Mouse (Mus musculus) heart, postnatal 0 days (tissue): ENCODE data around the gene Vegfa.

Experiments used
- CTCF ChIP-seq: IDR thresholded peaks from 2 replicates; pipeline ENCODE4 v1.5.1; 2016; ENCODE audit warnings: antibody characterized with exemption, control low read depth, low read depth
- EP300 ChIP-seq: IDR thresholded peaks from 2 replicates; pipeline ENCODE4 v1.6.1; 2016; ENCODE audit warnings: antibody characterized with exemption, low read depth

DNA sequence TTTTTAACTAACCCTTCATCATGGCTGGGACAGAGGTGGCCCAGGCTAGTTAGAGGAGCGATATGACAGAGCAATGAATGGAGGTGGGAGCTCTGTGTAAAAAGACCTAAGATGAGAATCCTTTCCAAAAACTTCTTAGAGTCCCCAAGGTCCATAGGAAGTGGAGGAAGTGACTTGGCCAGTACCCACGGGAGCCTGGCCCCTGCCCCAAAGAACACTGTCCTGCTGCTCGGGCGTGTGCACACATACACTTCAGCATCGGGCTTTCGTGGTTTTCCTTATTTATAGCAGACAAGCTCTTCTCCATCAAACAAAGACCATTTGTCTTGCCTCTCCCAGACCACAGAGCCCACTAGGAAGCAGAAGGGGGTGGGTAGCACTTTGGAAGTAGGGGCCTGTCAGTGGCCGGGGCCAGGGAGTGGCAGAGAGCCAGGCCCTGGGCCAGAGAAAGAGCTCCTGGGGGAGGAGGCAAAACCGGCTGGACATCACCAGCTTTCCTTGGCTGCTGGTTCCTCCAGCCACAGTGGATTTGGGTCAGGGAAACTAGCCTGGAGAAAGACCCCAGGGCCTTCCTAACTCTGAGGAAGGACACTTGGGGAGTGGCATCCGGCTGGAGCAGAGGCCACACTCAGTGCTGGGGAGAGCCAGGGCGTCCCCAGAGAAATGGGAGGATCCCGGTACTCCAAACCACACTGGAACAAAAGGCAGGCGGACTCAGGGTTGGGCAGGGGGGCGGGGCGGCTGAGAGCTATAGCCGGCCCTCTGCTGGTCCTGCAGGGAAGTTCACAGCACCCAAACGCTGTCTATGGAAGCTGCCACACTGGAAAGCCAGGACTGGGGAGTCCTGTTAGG lies 4.9 kb downstream of the Vegfa start:
- TF ChIP-seq EP300 (no peak), CTCF (peak; percentile 64)
